Mouse (Mus musculus) intestine, embryonic 15.5 days (tissue): ENCODE results near the gene Paf1. TPM values are rescaled to one million over a fixed set of nuclear protein-coding genes. Genes with fewer than 3 reads are reported as not detected.

Experiments
- ATAC-seq: fragments of 200-750 bp; cut with Nextera tagmentation; 2 replicates; pipeline ENCODE4 v1.8.0; 2017; ENCODE audit warnings: moderate TSS enrichment, moderate library complexity
- H3K27ac ChIP-seq: fragments of 300-500 bp; sonication (generic); 2 replicates; pipeline ENCODE4 v1.5.1; 2015; ENCODE audit warnings: mild to moderate bottlenecking, inconsistent platforms
- H3K27me3 ChIP-seq: fragments of 300-500 bp; sonication (generic); replicated peaks from 2 replicates; pipeline ENCODE4 v1.6.1; 2015; ENCODE audit warnings: inconsistent platforms
- H3K36me3 ChIP-seq: fragments of 300-500 bp; sonication (generic); 2 replicates; pipeline ENCODE4 v1.6.1; 2015; ENCODE audit warnings: inconsistent platforms
- H3K4me1 ChIP-seq: fragments of 300-500 bp; sonication (generic); replicated peaks from 2 replicates; pipeline ENCODE4 v1.6.1; 2015; ENCODE audit warnings: inconsistent platforms
- H3K4me2 ChIP-seq: fragments of 300-500 bp; sonication (generic); replicated peaks from 2 replicates; pipeline ENCODE4 v1.6.1; 2015; ENCODE audit warnings: mild to moderate bottlenecking, inconsistent platforms
- H3K4me3 ChIP-seq: fragments of 300-500 bp; sonication (generic); replicated peaks from 2 replicates; pipeline ENCODE4 v1.5.1; 2015; ENCODE audit warnings: inconsistent platforms
- H3K9ac ChIP-seq: fragments of 300-500 bp; sonication (generic); 2 replicates; pipeline ENCODE4 v1.6.1; 2015; ENCODE audit warnings: inconsistent platforms
- H3K9me3 ChIP-seq: fragments of 300-500 bp; sonication (generic); 2 replicates; pipeline ENCODE4 v1.6.1; 2016; ENCODE audit warnings: inconsistent platforms
- WGBS: fragments of 180-500 bp; shearing (Covaris S2); methylation state at CpG from one replicate; pipeline ENCODE4 v1.1.7; 2015; 5-methylcytosine and 5-hydroxymethylcytosine counted together
- polyA plus RNA-seq: library from polyadenylated mRNA; unstranded; fragments of >200 nt; fragmentation: Nextera tagmentation; extraction: Ambion mirVana; gene quantifications from 2 replicates; pipeline ENCODE4 v1.2.1, GENCODE M21; 2015

The Paf1 gene
- polyA plus RNA-seq, 1 experiment from 2014 or later: 78.9 TPM

DNA sequence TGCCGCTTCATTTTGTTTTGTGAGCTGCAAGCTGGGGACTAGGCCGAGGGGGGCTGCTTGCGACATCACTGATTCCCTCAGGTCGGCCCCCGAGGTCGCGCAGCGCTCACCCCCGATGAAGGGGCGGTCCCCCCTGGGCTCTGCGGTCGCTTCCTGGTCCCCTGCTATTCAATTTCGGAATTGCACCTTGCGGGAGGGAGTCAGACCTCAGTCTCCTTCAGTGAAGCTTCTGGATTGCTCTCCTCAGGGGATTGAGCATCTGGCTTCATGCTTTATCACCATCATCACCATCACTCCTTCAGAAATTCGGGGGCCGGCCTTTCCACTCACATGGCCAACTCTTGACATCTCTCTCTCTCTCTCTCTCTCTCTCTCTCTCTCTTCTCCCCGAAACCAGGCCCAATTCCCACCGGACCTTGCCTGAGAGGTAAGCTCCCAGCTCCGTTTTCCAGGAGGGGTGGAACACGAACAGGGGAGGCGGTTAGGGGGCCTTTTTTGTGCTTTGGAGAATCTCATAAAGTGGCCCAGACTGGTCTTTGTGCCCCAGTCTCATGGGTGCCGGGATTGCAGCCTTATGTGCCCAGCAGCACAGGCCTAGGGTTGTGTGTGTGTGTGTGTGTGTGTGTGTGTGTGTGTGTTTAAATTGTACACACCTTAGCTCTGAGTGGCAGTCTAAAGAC lies 661 bp downstream of the Paf1 start:
- peaks cover 43% of the 10 kb centered on the region for H3K36me3 ChIP-seq
- no peaks in the 10 kb centered on the region for H3K27me3 ChIP-seq
- 4% methylated on average over 22 of the region's 22 CpGs for WGBS
- H3K9me3 ChIP-seq: no peaks in the 10 kb centered on the region
- H3K4me2 ChIP-seq: peak overlapping the region; percentile 92
- peak overlapping the region; percentile 77 for H3K4me3 ChIP-seq
- H3K4me1 ChIP-seq: peaks cover 14% of the 10 kb centered on the region
- ATAC-seq: no peak; the same call in 1 of the 2 replicates
- H3K9ac ChIP-seq: peak overlapping the region; percentile 75
- H3K27ac ChIP-seq: peak overlapping the region; percentile 70; the same call in 1 of the 2 replicates

DNA sequence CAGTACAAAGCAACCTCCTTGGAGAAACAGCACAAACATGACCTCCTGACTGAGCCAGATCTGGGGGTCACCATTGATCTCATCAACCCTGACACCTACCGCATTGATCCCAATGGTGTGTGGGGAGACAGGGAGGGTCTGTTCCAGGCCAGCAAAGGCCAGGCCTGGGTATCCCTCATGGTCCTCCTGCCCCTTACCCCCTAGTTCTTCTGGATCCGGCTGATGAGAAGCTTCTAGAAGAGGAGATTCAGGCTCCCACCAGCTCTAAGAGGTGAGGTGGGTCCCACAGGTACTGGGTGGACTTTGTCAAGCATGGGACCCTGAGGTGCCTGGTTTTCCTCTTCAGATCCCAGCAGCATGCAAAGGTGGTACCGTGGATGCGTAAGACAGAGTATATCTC lies 2.7 kb downstream of the Paf1 start:
- no peaks in the 10 kb centered on the region for H3K27me3 ChIP-seq
- no peak overlapping the region for H3K9ac ChIP-seq
- peaks cover 38% of the 10 kb centered on the region for H3K36me3 ChIP-seq
- peaks cover 10% of the 10 kb centered on the region for H3K4me1 ChIP-seq
- WGBS: 92% methylated on average over 4 of the region's 4 CpGs
- no peak for ATAC-seq
- no peak overlapping the region for H3K27ac ChIP-seq
- H3K4me3 ChIP-seq: no peak overlapping the region
- no peak overlapping the region for H3K4me2 ChIP-seq
- no peaks in the 10 kb centered on the region for H3K9me3 ChIP-seq

DNA sequence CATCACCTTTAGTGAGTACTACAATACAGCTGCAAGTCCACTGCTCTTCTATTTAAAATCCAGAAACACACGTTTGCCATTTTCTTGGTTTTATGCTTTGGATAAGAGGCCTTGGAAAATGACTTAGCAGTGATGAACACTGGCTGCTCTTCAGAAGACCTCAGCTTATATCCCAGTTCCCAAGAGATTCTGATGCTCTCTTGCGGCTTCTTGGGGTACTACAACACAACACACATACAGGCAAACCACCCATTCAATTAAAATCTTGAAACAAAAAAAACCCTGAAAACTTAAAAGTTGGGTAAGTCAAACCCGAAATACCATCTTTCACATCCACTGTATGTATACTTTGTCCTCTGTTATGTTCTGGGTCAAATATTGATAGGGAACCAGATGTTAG lies 5.2 kb downstream of the Paf1 start:
- no peak overlapping the region for H3K4me2 ChIP-seq
- peaks cover 47% of the 10 kb centered on the region for H3K36me3 ChIP-seq
- no peak overlapping the region for H3K9ac ChIP-seq
- peaks cover 5% of the 10 kb centered on the region for H3K4me1 ChIP-seq
- H3K27me3 ChIP-seq: no peaks in the 10 kb centered on the region
- H3K4me3 ChIP-seq: no peak overlapping the region
- ATAC-seq: no peak
- H3K9me3 ChIP-seq: no peaks in the 10 kb centered on the region
- H3K27ac ChIP-seq: no peak overlapping the region
- 64% methylated on average over 3 of the region's 3 CpGs for WGBS

DNA sequence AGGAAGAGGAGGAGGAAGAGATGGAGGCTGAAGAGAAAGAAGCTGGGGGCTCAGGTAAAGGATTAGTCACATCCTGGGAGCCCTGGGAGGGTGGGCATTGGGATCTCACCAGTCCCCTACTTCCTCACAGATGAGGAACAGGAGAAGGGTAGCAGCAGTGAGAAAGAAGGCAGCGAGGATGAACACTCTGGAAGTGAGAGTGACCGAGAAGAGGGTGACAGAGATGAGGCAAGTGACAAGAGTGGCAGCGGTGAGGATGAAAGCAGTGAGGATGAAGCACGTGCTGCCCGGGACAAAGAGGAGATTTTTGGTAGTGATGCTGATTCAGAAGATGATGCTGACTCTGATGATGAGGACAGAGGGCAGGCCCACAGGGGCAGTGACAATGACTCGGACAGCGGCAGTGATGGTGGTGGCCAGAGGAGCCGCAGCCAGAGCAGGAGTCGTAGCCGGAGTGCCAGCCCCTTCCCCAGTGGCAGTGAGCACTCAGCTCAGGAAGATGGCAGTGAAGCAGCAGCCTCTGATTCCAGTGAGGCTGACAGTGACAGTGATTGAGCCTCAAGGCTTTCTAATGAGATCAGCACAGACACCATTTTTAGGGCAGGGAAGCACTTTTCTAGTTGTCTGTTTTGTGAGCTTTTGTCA lies 6.1 kb downstream of the Paf1 start:
- no peak overlapping the region for H3K27ac ChIP-seq
- 88% methylated on average over 10 of the region's 10 CpGs for WGBS
- peaks cover 55% of the 10 kb centered on the region for H3K36me3 ChIP-seq
- no peaks in the 10 kb centered on the region for H3K27me3 ChIP-seq
- no peak overlapping the region for H3K4me2 ChIP-seq
- ATAC-seq: no peak
- H3K4me3 ChIP-seq: no peak overlapping the region
- no peak overlapping the region for H3K9ac ChIP-seq
- no peaks in the 10 kb centered on the region for H3K9me3 ChIP-seq
- no peaks in the 10 kb centered on the region for H3K4me1 ChIP-seq

DNA sequence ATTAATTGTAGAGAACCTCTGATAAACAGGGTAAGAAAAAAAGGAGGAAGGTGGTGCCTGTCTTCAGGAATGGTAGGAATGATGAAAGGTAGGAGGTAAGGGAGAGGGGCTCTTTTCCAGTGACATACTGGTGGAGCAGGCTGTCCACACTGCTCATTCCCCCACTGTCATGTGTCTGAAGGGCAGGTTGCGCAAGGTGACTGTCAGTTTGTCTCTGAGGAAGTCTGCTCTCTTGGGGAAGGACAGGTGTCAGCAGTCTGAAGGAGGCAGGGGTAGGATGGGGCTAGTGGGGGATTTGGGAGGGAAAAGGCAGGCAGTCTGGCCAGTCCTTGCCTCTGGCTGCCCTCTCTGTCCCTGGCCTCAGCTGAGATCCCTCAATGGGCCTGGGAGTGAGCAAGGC lies 8.3 kb downstream of the Paf1 start:
- H3K4me1 ChIP-seq: no peaks in the 10 kb centered on the region
- H3K4me2 ChIP-seq: no peak overlapping the region
- no peaks in the 10 kb centered on the region for H3K9me3 ChIP-seq
- H3K9ac ChIP-seq: no peak overlapping the region
- no peaks in the 10 kb centered on the region for H3K27me3 ChIP-seq
- peaks cover 59% of the 10 kb centered on the region for H3K36me3 ChIP-seq
- 89% methylated on average over 1 of the region's 1 CpGs for WGBS
- H3K4me3 ChIP-seq: no peak overlapping the region
- 0 out of 2 replicates have a peak, but pooled peaks have one; percentile 14 for ATAC-seq
- no peak overlapping the region for H3K27ac ChIP-seq

DNA sequence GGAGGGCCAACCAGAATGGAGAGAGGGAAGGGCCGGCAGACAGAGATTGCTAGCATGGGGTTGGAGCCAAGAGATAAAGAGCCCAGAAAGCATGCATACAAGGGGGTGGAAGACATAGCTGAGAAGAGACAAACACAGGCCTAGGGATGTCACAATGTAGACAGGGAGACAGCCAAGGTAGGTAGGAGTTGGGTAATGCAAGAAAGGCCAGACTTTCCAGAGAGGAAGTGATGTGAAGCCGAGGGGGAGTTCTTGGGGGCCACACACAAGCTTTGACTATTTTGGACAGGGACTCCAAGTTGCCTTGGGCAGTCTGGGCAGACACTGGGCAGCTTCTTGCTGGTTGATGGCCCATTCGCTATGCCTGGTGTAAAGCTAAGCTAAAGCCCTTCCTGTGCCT lies 9.2 kb downstream of the Paf1 start:
- 81% methylated on average over 3 of the region's 3 CpGs for WGBS
- H3K27ac ChIP-seq: no peak overlapping the region
- H3K9me3 ChIP-seq: no peaks in the 10 kb centered on the region
- no peak overlapping the region for H3K9ac ChIP-seq
- H3K4me2 ChIP-seq: no peak overlapping the region
- no peaks in the 10 kb centered on the region for H3K4me1 ChIP-seq
- H3K27me3 ChIP-seq: no peaks in the 10 kb centered on the region
- peaks cover 59% of the 10 kb centered on the region for H3K36me3 ChIP-seq
- no peak overlapping the region for H3K4me3 ChIP-seq
- ATAC-seq: no peak

DNA sequence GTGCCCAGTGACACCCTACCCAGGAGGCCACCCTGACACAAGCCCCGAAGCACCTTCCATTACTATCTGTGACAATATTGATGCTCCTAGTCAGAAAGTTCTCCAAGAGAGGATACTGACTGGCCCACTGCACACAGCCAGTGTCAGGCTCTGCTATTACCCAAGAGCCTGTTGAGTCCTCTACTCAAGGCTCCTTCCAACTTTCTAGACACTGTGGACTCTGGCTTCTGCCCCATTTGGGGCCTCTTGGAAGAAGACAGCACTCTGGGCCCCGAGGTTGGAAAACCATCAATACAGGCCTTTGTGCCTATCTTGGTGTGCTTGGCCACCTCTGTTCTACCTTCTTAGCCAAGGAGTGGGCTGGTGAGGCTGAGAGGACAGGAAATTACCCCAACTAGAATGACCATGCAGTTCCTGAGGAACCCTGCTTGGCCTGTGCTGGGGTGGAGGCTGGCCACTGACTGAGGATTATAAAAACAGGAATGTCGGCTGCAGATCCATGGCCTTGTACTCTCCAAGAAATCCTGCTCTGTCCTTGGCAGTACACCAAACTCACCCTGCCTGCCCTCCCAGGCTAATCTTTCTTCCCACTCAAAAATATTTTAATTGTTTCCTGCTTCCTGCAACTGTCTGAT lies 18.2 kb downstream of the Paf1 start:
- H3K4me2 ChIP-seq: no peak overlapping the region
- H3K9ac ChIP-seq: no peak overlapping the region
- no peak overlapping the region for H3K4me3 ChIP-seq
- WGBS: 68% methylated on average over 3 of the region's 3 CpGs
- H3K4me1 ChIP-seq: 0 out of 2 replicates have a peak, but pooled peaks cover 8% of the 10 kb centered on the region
- no peaks in the 10 kb centered on the region for H3K27me3 ChIP-seq
- peaks cover 46% of the 10 kb centered on the region for H3K36me3 ChIP-seq
- no peak overlapping the region; the same call in 1 of the 2 replicates for H3K27ac ChIP-seq
- ATAC-seq: peak; percentile 67; the same call in 1 of the 2 replicates
- no peaks in the 10 kb centered on the region for H3K9me3 ChIP-seq

DNA sequence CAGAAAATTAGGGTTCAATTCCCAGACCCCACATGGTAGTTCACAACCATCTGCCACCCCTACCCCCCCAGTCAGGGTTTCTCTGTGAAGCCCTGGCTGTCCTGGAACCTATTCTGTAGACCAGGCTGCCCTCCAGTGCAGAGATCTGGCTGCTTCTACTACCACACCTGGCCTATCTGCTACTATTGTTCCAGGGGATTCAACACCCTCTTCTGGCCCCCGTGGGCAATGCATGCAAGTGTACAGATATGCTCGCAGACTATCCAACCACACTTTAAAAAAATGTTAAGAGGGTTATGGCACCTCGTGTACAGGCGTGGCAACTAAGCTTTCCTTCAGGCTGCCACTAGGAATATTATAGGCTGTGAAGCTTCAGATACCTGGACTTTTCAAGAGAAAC lies 20.1 kb downstream of the Paf1 start:
- Histone ChIP-seq H3K27ac (no peak overlapping the region), H3K9me3 (no peaks in the 10 kb centered on the region), H3K9ac (no peak overlapping the region), H3K4me1 (0 out of 2 replicates have a peak, but pooled peaks cover 8% of the 10 kb centered on the region), H3K4me2 (no peak overlapping the region), H3K27me3 (no peaks in the 10 kb centered on the region), H3K36me3 (peaks cover 31% of the 10 kb centered on the region), H3K4me3 (no peak overlapping the region)
- 77% methylated on average over 4 of the region's 4 CpGs for WGBS
- no peak for ATAC-seq

DNA sequence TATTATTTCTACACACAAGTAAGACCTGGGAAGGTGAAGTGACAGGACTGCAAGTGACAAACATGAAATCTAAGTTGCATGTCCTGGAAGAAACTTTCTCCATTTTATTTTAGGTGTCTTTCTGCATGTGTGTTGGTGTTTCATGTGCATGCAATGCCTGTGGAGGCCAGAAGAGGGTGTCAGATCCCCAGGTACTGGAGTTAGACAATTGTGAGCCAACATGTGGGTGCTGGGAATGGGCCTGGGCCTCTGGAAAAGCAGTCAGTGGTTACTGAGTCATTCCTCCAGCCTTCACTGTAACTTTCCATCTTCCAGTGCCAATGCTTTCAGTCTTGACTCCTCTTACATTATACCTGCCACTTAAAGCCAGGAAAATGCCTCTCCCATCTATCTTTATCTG lies 24.6 kb downstream of the Paf1 start:
- H3K36me3 ChIP-seq: peaks cover 31% of the 10 kb centered on the region
- H3K9me3 ChIP-seq: no peaks in the 10 kb centered on the region
- no peak overlapping the region for H3K27ac ChIP-seq
- no peaks in the 10 kb centered on the region for H3K27me3 ChIP-seq
- no peak overlapping the region for H3K4me3 ChIP-seq
- H3K4me1 ChIP-seq: no peaks in the 10 kb centered on the region
- ATAC-seq: no peak
- H3K9ac ChIP-seq: no peak overlapping the region
- H3K4me2 ChIP-seq: no peak overlapping the region

DNA sequence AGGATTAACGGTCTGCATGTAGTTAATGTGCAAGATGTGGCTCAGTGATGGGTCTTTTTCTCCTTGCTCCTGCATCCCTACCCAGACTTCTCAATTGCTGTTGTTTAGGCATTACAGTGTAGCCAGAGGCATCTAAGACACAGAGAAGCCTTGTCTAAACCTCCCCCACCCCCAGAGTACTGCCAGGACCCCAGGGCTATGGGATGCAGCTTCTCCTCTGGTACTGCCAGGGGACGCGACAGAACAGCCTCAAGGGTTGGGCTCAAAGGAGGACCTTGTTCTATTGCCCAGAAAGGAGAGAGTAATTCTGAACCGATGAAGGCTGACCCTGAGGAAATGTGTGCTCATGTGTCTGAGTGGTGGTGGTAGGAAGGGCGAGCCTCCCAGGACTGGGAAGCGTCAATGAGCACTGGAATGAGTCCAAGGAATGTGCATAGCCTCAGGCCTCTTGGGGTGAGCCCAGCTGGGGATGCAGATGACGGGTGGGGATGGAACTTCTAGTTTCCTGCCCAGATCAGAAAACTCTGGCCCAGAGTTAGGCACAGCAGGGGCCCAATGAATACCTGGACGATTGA lies 25.4 kb downstream of the Paf1 start:
- Histone ChIP-seq H3K36me3 (peaks cover 37% of the 10 kb centered on the region), H3K9me3 (no peaks in the 10 kb centered on the region), H3K4me1 (no peaks in the 10 kb centered on the region), H3K27ac (no peak overlapping the region; the same call in 1 of the 2 replicates), H3K4me2 (no peak overlapping the region), H3K27me3 (no peaks in the 10 kb centered on the region), H3K4me3 (no peak overlapping the region), H3K9ac (no peak overlapping the region)
- WGBS: 55% methylated on average over 8 of the region's 8 CpGs
- peak; percentile 66 for ATAC-seq

DNA sequence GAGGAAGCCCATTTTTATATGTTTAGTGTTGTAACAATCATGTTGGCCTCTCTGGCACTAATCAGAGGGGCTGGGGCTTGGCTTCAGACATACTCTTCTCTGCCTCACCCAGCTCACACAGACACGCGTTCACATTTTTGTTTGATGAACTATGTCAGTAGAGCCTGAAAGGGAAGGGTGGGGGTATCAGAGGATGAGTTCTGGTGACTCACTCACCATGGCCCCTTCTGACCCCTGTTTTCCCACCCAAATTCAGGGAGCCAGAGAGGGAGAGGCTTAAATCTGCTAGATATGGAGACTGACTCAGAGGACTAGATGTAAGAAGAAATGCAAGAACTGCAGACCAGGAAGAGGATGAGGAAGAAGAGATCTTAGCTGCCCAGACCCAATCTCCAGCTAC lies 26.7 kb downstream of the Paf1 start:
- H3K9ac ChIP-seq: no peak overlapping the region
- ATAC-seq: no peak
- H3K27ac ChIP-seq: no peak overlapping the region
- WGBS: 87% methylated on average over 2 of the region's 2 CpGs
- no peak overlapping the region for H3K4me3 ChIP-seq
- no peaks in the 10 kb centered on the region for H3K27me3 ChIP-seq
- H3K4me2 ChIP-seq: no peak overlapping the region
- H3K9me3 ChIP-seq: no peaks in the 10 kb centered on the region
- peaks cover 30% of the 10 kb centered on the region for H3K36me3 ChIP-seq
- no peaks in the 10 kb centered on the region for H3K4me1 ChIP-seq

DNA sequence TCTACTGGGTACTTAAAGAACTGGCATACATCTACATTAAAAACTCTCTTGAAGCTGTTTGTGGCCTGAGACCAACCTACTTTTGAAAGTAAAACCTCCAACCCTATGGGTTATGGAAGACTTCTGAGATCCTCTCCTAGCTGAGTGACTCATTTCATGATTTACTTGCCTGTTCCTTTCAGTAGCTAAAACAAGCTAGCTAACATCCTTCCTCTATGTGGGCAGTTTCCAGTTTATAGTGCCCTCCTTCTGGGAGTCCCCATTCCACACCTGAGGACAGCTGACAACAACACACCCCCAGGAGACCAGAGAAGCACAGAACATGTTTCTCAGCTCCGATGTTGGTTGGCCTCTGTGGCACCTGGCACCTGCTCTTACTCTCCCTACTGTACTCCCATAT lies 30.3 kb downstream of the Paf1 start:
- Histone ChIP-seq H3K4me1 (no peaks in the 10 kb centered on the region), H3K9ac (no peak overlapping the region), H3K4me3 (no peak overlapping the region), H3K27me3 (no peaks in the 10 kb centered on the region), H3K36me3 (peaks cover 24% of the 10 kb centered on the region), H3K27ac (no peak overlapping the region), H3K4me2 (no peak overlapping the region), H3K9me3 (no peaks in the 10 kb centered on the region)
- ATAC-seq: no peak
- 90% methylated on average over 1 of the region's 1 CpGs for WGBS
